Mouse (Mus musculus): ENCODE measurements around the gene L3hypdh. TPM values are rescaled to one million over a fixed set of nuclear protein-coding genes. Genes with fewer than 3 reads are reported as not detected.
"Not testable (repeated sequence)": the region's sequence is repeated elsewhere in the genome, so short reads cannot be mapped to it uniquely, and the experiment has no call there.

The L3hypdh gene
- polyA plus RNA-seq, 1 experiment from 2014 or later, result 15.2 TPM

DNA sequence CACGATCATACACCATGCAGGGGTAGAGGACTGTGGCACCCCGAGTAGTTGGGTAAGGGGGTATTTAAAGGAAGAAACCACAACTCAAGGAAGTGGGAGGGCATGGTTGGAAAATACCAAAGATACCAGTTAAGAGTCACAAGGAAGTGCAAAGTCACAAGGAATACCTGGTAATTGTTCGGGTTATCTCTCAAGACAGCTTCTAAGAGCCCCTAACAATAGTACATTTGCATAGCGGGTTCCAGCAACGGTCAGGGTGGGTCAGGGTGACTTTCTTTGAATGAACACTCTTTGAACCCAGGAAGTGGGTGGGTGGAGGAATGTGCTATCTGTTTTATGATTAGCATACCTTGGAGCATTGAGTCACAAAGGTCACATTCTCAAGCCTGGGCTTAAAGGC is 35.1 kb downstream of the L3hypdh start:
- not testable (repeated sequence) for H3K9me3 ChIP-seq; H3K4me1 ChIP-seq (replicated peaks); H3K4me2 ChIP-seq (replicated peaks); H3K36me3 ChIP-seq; H3K9ac ChIP-seq; H3K27ac ChIP-seq; H3K27me3 ChIP-seq (replicated peaks); ATAC-seq; H3K4me3 ChIP-seq (replicated peaks)
- 87% methylated on average over 5 of the region's 5 CpGs for WGBS

GRCm38 (mm10) chr12:72047513-72047912 is 37.7 kb downstream of the L3hypdh start:
- H3K4me1 ChIP-seq (replicated peaks), result no peaks in the 10 kb centered on the region
- no peaks in the 10 kb centered on the region for H3K9me3 ChIP-seq
- WGBS, result 3% methylated on average over 2 of the region's 2 CpGs
- no peak overlapping the region for H3K9ac ChIP-seq
- no peaks in the 10 kb centered on the region for H3K27me3 ChIP-seq (replicated peaks)
- no peaks in the 10 kb centered on the region for H3K36me3 ChIP-seq
- H3K4me2 ChIP-seq (replicated peaks), result no peak overlapping the region
- ATAC-seq, result no peak
- H3K4me3 ChIP-seq (replicated peaks), result no peak overlapping the region
- no peak overlapping the region for H3K27ac ChIP-seq

- no peaks in the 10 kb centered on the region for H3K4me1 ChIP-seq (replicated peaks)
- no peak overlapping the region for H3K9ac ChIP-seq
Measured at GRCm38 (mm10) chr12:72041238-72041637, 44.0 kb downstream of the L3hypdh start.

GRCm38 (mm10) chr12:72039501-72039900 is 45.7 kb downstream of the L3hypdh start:
- no peak for ATAC-seq
- H3K27ac ChIP-seq, result no peak overlapping the region
- no peak overlapping the region for H3K4me2 ChIP-seq (replicated peaks)
- H3K9ac ChIP-seq, result no peak overlapping the region
- H3K4me1 ChIP-seq (replicated peaks), result no peaks in the 10 kb centered on the region
- no peaks in the 10 kb centered on the region for H3K9me3 ChIP-seq
- WGBS, result 57% methylated on average over 8 of the region's 8 CpGs
- H3K27me3 ChIP-seq (replicated peaks), result no peaks in the 10 kb centered on the region
- H3K4me3 ChIP-seq (replicated peaks), result no peak overlapping the region
- H3K36me3 ChIP-seq, result no peaks in the 10 kb centered on the region

More at GRCm38 (mm10) chr12:72041238-72041637, 44.0 kb downstream of the L3hypdh start:
- ATAC-seq, result no peak
- H3K36me3 ChIP-seq, result no peaks in the 10 kb centered on the region
- H3K27ac ChIP-seq, result no peak overlapping the region
- H3K27me3 ChIP-seq (replicated peaks), result no peaks in the 10 kb centered on the region
- H3K4me2 ChIP-seq (replicated peaks), result no peak overlapping the region
- H3K4me3 ChIP-seq (replicated peaks), result no peak overlapping the region
- H3K9me3 ChIP-seq, result no peaks in the 10 kb centered on the region
- WGBS, result 93% methylated on average over 3 of the region's 3 CpGs

- H3K9me3 ChIP-seq, result no peaks in the 10 kb centered on the region
- no peak for ATAC-seq
- H3K4me2 ChIP-seq (replicated peaks), result no peak overlapping the region
- no peak overlapping the region for H3K4me3 ChIP-seq (replicated peaks)
- WGBS, result 66% methylated on average over 2 of the region's 2 CpGs
- H3K27me3 ChIP-seq (replicated peaks), result no peaks in the 10 kb centered on the region
- H3K27ac ChIP-seq, result no peak overlapping the region
- H3K9ac ChIP-seq, result no peak overlapping the region
- no peaks in the 10 kb centered on the region for H3K4me1 ChIP-seq (replicated peaks)
- no peaks in the 10 kb centered on the region for H3K36me3 ChIP-seq
Measured at GRCm38 (mm10) chr12:72038866-72039265, 46.4 kb downstream of the L3hypdh start.

GRCm38 (mm10) chr12:72037049-72037448 is 48.2 kb downstream of the L3hypdh start:
- H3K27me3 ChIP-seq (replicated peaks), result no peaks in the 10 kb centered on the region
- H3K4me3 ChIP-seq (replicated peaks), result no peak overlapping the region
- no peak overlapping the region for H3K27ac ChIP-seq
- WGBS, result 81% methylated on average over 6 of the region's 6 CpGs
- no peak overlapping the region for H3K9ac ChIP-seq
- H3K9me3 ChIP-seq, result no peaks in the 10 kb centered on the region
- H3K4me1 ChIP-seq (replicated peaks), result no peaks in the 10 kb centered on the region
- no peaks in the 10 kb centered on the region for H3K36me3 ChIP-seq
- no peak overlapping the region for H3K4me2 ChIP-seq (replicated peaks)
- no peak for ATAC-seq

- 57% methylated on average over 9 of the region's 9 CpGs for WGBS
- peak; percentile 45; the same call in 1 of the 2 replicates for ATAC-seq
- Histone ChIP-seq H3K9me3 (no peaks in the 10 kb centered on the region), H3K4me1 (replicated peaks) (no peaks in the 10 kb centered on the region), H3K4me3 (replicated peaks) (no peak overlapping the region), H3K27ac (no peak overlapping the region), H3K36me3 (no peaks in the 10 kb centered on the region), H3K27me3 (replicated peaks) (no peaks in the 10 kb centered on the region), H3K9ac (no peak overlapping the region), H3K4me2 (replicated peaks) (no peak overlapping the region)
Measured at GRCm38 (mm10) chr12:72036097-72036661, 49.1 kb downstream of the L3hypdh start.

- Histone ChIP-seq H3K9ac (no peak overlapping the region), H3K4me2 (replicated peaks) (no peak overlapping the region), H3K27ac (no peak overlapping the region), H3K9me3 (no peaks in the 10 kb centered on the region), H3K36me3 (no peaks in the 10 kb centered on the region), H3K4me1 (replicated peaks) (no peaks in the 10 kb centered on the region), H3K4me3 (replicated peaks) (no peak overlapping the region), H3K27me3 (replicated peaks) (no peaks in the 10 kb centered on the region)
- WGBS, result 84% methylated on average over 6 of the region's 6 CpGs
- no peak for ATAC-seq
Measured at GRCm38 (mm10) chr12:72031794-72032193, 53.4 kb downstream of the L3hypdh start.

DNA sequence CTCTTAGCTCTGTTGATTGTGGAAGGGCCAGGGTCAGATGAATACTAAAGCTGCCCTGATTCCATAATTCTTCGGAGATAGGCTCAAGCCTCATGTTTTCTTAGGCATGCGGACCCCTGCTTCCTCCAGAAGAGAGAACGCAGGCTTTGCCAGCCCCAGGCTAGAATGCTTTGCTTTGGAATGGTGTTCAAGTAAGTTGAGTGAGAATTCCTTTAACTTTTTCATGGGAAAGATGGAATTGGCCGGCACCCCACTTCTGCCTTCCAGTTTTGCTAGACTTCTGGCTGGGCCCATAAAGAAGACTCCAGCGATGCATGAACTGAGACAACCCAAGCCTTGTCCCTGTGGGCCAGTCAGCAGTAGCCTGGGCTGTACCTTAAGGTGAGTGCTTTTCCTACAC is 54.1 kb downstream of the L3hypdh start:
- WGBS, result 88% methylated on average over 5 of the region's 5 CpGs
- Histone ChIP-seq H3K27ac (no peak overlapping the region), H3K27me3 (replicated peaks) (no peaks in the 10 kb centered on the region)

DNA sequence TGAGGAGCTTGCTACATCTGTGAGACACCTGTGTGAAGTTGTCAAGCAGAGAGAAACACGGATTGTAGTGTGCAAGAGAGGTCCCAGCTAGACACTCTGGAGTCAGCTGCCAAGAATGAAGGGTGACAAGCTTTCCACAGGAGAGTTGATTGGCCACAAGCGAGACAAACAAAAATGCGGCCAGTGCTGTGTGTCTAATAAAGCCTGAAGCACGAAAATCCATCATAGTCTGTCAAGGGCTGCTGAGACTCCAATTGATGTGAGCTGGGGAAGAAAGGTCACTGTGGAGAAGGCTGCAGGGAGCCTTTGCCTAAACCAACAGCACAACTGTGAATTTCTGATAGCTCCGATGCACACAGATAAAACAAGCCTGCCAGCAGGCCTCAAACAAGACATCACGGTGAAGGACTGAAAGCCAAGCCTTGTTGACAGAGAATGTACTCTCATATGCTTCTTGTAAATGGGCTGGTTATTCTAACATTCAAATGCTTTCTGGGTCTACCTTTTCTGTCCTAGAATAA is 59.9 kb downstream of the L3hypdh start:
- H3K27me3 ChIP-seq (replicated peaks), result no peaks in the 10 kb centered on the region

More for the DNA sequence above, 54.1 kb downstream of the L3hypdh start:
- no peaks in the 10 kb centered on the region for H3K4me1 ChIP-seq (replicated peaks)
- H3K9ac ChIP-seq, result no peak overlapping the region
- ATAC-seq, result no peak
- H3K4me2 ChIP-seq (replicated peaks), result no peak overlapping the region
- H3K9me3 ChIP-seq, result no peaks in the 10 kb centered on the region
- no peaks in the 10 kb centered on the region for H3K36me3 ChIP-seq
- H3K4me3 ChIP-seq (replicated peaks), result no peak overlapping the region

GRCm38 (mm10) chr12:72023572-72023971 is 61.7 kb downstream of the L3hypdh start:
- no peaks in the 10 kb centered on the region for H3K4me1 ChIP-seq (replicated peaks)
- no peak overlapping the region for H3K4me2 ChIP-seq (replicated peaks)
- no peaks in the 10 kb centered on the region for H3K27me3 ChIP-seq (replicated peaks)
- no peaks in the 10 kb centered on the region for H3K36me3 ChIP-seq
- no peak overlapping the region for H3K9ac ChIP-seq
- WGBS, result 94% methylated on average over 5 of the region's 5 CpGs
- H3K27ac ChIP-seq, result no peak overlapping the region
- no peak overlapping the region for H3K4me3 ChIP-seq (replicated peaks)
- ATAC-seq, result no peak
- H3K9me3 ChIP-seq, result no peaks in the 10 kb centered on the region

More for the DNA sequence above, 59.9 kb downstream of the L3hypdh start:
- no peaks in the 10 kb centered on the region for H3K36me3 ChIP-seq
- H3K9me3 ChIP-seq, result no peaks in the 10 kb centered on the region
- ATAC-seq, result no peak
- no peak overlapping the region for H3K4me3 ChIP-seq (replicated peaks)
- H3K9ac ChIP-seq, result no peak overlapping the region
- H3K4me2 ChIP-seq (replicated peaks), result no peak overlapping the region
- no peaks in the 10 kb centered on the region for H3K4me1 ChIP-seq (replicated peaks)
- no peak overlapping the region for H3K27ac ChIP-seq
- WGBS, result 67% methylated on average over 6 of the region's 6 CpGs
